In genomic region chr8:122566766-122567165, GRCm38 (mm10) we compare ENCODE assay signal across 8 mouse cellular contexts. TPM values are rescaled to one million over a fixed set of nuclear protein-coding genes. Genes with fewer than 3 reads are reported as not detected.
DNase-seq lines count a peak whose midpoint lies in the region; ATAC-seq lines count a peak whose summit lies in the region.

No protein-coding gene starts in this region.

- no peaks in the 10 kb centered on the region for H3K27me3 ChIP-seq in heart, embryonic 11.5 days (ENCODE audit: control insufficient read depth, insufficient read depth, low read length)
- no peaks in the 10 kb centered on the region for H3K27me3 ChIP-seq in liver, embryonic 15.5 days

- WGBS in heart, embryonic 11.5 days (ENCODE audit: insufficient replicate concordance) = 33% methylated on average over 6 of the region's 6 CpGs
- WGBS in liver, embryonic 15.5 days (ENCODE audit: insufficient replicate concordance) = 12% methylated on average over 6 of the region's 6 CpGs

- ATAC-seq in heart, embryonic 11.5 days (replicated peaks; ENCODE audit: insufficient number of reproducible peaks, low FRiP score, low TSS enrichment) = no peak
- ATAC-seq in liver, embryonic 15.5 days (ENCODE audit: insufficient read depth) = no peak
- no peak for ATAC-seq in frontal cortex, adult (ENCODE audit: low TSS enrichment)

- peaks cover 19% of the 10 kb centered on the region for H3K36me3 ChIP-seq in heart, embryonic 11.5 days (ENCODE audit: control insufficient read depth, insufficient read depth, low read length)
- peaks cover 29% of the 10 kb centered on the region for H3K36me3 ChIP-seq in liver, embryonic 15.5 days (replicated peaks)

- H3K9me3 ChIP-seq in heart, embryonic 11.5 days (replicated peaks; ENCODE audit: control insufficient read depth, low read length) = no peaks in the 10 kb centered on the region
- no peaks in the 10 kb centered on the region for H3K9me3 ChIP-seq in liver, embryonic 15.5 days (replicated peaks)

- H3K9ac ChIP-seq in heart, embryonic 11.5 days (ENCODE audit: low read depth, low read length) = peak overlapping the region; percentile 96
- peak overlapping the region; percentile 92 for H3K9ac ChIP-seq in liver, embryonic 15.5 days

- peak overlapping the region; percentile 94 for H3K27ac ChIP-seq in heart, embryonic 11.5 days (ENCODE audit: low read depth, low read length)
- peak overlapping the region; percentile 82 for H3K27ac ChIP-seq in liver, embryonic 15.5 days (replicated peaks)

- intact Hi-C loops in gastrocnemius, postnatal 14 days (cut with DNase I; ENCODE audit: low total_unique reads) = no loop called here

- peak; percentile 28 for DNase-seq in ovary, postnatal 36 days (ENCODE audit: low spot score)
- DNase-seq in ovary, postnatal 10 days (ENCODE audit: low spot score) = no peak
- DNase-seq in c-Kit-positive CD71-positive TER-119-positive erythroid progenitor cells, embryonic 14.5 days (ENCODE audit: low spot score) = peak; percentile 71
- no peak for DNase-seq in gastrocnemius, postnatal 14 days
- no peak for DNase-seq in urinary bladder, postnatal 10 days (ENCODE audit: low spot score)

- H3K4me2 ChIP-seq in heart, embryonic 11.5 days = peak overlapping the region; percentile 88
- H3K4me2 ChIP-seq in liver, embryonic 15.5 days = peak overlapping the region; percentile 90

- peak overlapping the region; percentile 93 for H3K4me3 ChIP-seq in heart, embryonic 11.5 days (ENCODE audit: low read depth, low read length)
- H3K4me3 ChIP-seq in liver, embryonic 15.5 days (replicated peaks) = peak overlapping the region; percentile 88

- H3K4me1 ChIP-seq in heart, embryonic 11.5 days (ENCODE audit: control insufficient read depth, insufficient read depth, low read length) = peaks cover 24% of the 10 kb centered on the region
- H3K4me1 ChIP-seq in liver, embryonic 15.5 days (replicated peaks) = peaks cover 59% of the 10 kb centered on the region

RNA-seq across cellular contexts. Expression of gene Cdt1, which starts 1.0 kb away (rescaled TPM):
- polyA plus RNA-seq in heart, embryonic 11.5 days (2014; fragmentation: Nextera tagmentation; extraction: Ambion mirVana) = 29.5 and 30.4 TPM in 2 replicates
- polyA plus RNA-seq in liver, embryonic 15.5 days (2015; fragmentation: Nextera tagmentation; extraction: Ambion mirVana) = 45.9 and 46.0 TPM in 2 replicates
- total RNA-seq in gastrocnemius, postnatal 14 days (2021) = 1 to 10 TPM; 1.8 to 3.0 TPM

RNA-seq across cellular contexts. Expression of gene Aprt, which starts 9.9 kb away (rescaled TPM):
- 250 and 262 TPM in 2 replicates for polyA plus RNA-seq in heart, embryonic 11.5 days (2014; fragmentation: Nextera tagmentation; extraction: Ambion mirVana)
- polyA plus RNA-seq in liver, embryonic 15.5 days (2015; fragmentation: Nextera tagmentation; extraction: Ambion mirVana) = 187 and 214 TPM in 2 replicates
- total RNA-seq in gastrocnemius, postnatal 14 days (2021) = 10 to 100 TPM; 40.1 to 44.1 TPM

RNA-seq across cellular contexts. Expression of gene Piezo1, which starts 15.6 kb away (rescaled TPM):
- 17.4 and 19.4 TPM in 2 replicates for polyA plus RNA-seq in heart, embryonic 11.5 days (2014; fragmentation: Nextera tagmentation; extraction: Ambion mirVana)
- 12.4 and 17.4 TPM in 2 replicates for polyA plus RNA-seq in liver, embryonic 15.5 days (2015; fragmentation: Nextera tagmentation; extraction: Ambion mirVana)
- total RNA-seq in gastrocnemius, postnatal 14 days (2021) = 10 to 100 TPM; 15.1 to 15.4 TPM

RNA-seq across cellular contexts. Expression of gene Galns, which starts 44.5 kb away (rescaled TPM):
- 11.4 and 12.3 TPM in 2 replicates for polyA plus RNA-seq in heart, embryonic 11.5 days (2014; fragmentation: Nextera tagmentation; extraction: Ambion mirVana)
- polyA plus RNA-seq in liver, embryonic 15.5 days (2015; fragmentation: Nextera tagmentation; extraction: Ambion mirVana) = 8.2 and 8.8 TPM in 2 replicates
- total RNA-seq in gastrocnemius, postnatal 14 days (2021) = 1 to 10 TPM; 2.9 to 3.6 TPM

RNA-seq across cellular contexts. Expression of gene Trappc2l, which starts 44.7 kb away (rescaled TPM):
- 49.8 and 60.0 TPM in 2 replicates for polyA plus RNA-seq in heart, embryonic 11.5 days (2014; fragmentation: Nextera tagmentation; extraction: Ambion mirVana)
- 24.2 and 33.1 TPM in 2 replicates for polyA plus RNA-seq in liver, embryonic 15.5 days (2015; fragmentation: Nextera tagmentation; extraction: Ambion mirVana)
- total RNA-seq in gastrocnemius, postnatal 14 days (2021) = 10 to 100 TPM; 47.5 TPM

Comparison
In these comparisons a context has a peak if more than half of its experiments do, and no peak if none do; other contexts are left out.
1. DNase-seq: peak in ovary, postnatal 36 days (single experiment) and c-Kit-positive CD71-positive TER-119-positive erythroid progenitor cells, embryonic 14.5 days (single experiment); none in ovary, postnatal 10 days (single experiment), gastrocnemius, postnatal 14 days (single experiment) and urinary bladder, postnatal 10 days (single experiment).